Mouse (Mus musculus): ENCODE measurements around the gene Stpg3.

DNA sequence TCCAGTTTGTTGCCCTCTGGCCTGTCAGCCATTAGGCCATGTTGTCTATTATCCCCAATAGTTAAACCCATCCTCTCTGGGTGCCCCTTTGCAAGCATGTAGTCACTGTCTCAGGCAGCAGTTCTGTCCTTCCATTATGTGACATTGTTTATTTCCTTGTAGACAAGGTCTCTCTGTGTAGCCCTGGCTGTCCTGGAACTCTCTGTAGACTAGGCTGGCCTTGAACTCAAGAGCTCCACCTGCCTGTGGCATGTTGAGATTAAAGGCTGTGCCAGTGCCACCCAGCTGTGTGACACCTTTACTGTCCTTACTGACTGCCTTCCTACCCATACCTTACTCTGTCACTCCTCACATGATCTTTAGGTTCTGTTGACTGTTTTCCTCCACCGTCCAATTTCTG is 37.9 kb upstream of the Stpg3 start:
- TF ChIP-seq JUN (IDR thresholded peaks at IDR 0.05; ENCODE audit: insufficient read depth, low read depth, low read length) (no peak), USF1 (IDR thresholded peaks at IDR 0.05; ENCODE audit: low read depth, low read length) (no peak)
